Mouse (Mus musculus) thymus, adult 2 months (tissue): ENCODE results near the gene Dglucy. TPM values are rescaled to one million over a fixed set of nuclear protein-coding genes. Genes with fewer than 3 reads are reported as not detected.

ENCODE experiments used
- DNase-seq: peaks from one replicate; pipeline ENCODE4 v3.0.0; 2021
- H3K27ac ChIP-seq: fragments of 200-500 bp; 2 replicates; pipeline ENCODE4 v1.5.1; 2012; ENCODE audit warnings: low read length, control low read depth; ENCODE audit not compliant: control insufficient read depth, insufficient read depth
- H3K27me3 ChIP-seq: fragments of 200-500 bp; 2 replicates; pipeline ENCODE4 v1.6.1; 2012; ENCODE audit warnings: mild to moderate bottlenecking, low read length, moderate library complexity, mixed read lengths; ENCODE audit not compliant: control insufficient read depth, insufficient read depth
- H3K36me3 ChIP-seq: fragments of 200-500 bp; 2 replicates; pipeline ENCODE4 v1.6.1; 2012; ENCODE audit warnings: mild to moderate bottlenecking, low read length, moderate library complexity; ENCODE audit not compliant: control insufficient read depth, insufficient read depth
- H3K4me1 ChIP-seq: fragments of 200-500 bp; replicated peaks from 2 replicates; pipeline ENCODE4 v1.6.1; 2012; ENCODE audit warnings: low read length; ENCODE audit not compliant: control insufficient read depth, insufficient read depth
- H3K4me3 ChIP-seq: fragments of 200-500 bp; 2 replicates; pipeline ENCODE4 v1.5.1; 2012; ENCODE audit warnings: mild to moderate bottlenecking, low read length, control low read depth, moderate library complexity; ENCODE audit not compliant: control insufficient read depth, insufficient read depth
- CTCF ChIP-seq: fragments of 200-500 bp; IDR thresholded peaks from 2 replicates; pipeline ENCODE4 v1.5.1; 2012; ENCODE audit warnings: mild to moderate bottlenecking, control low read depth, low read length, moderate library complexity, borderline replicate concordance; ENCODE audit not compliant: control insufficient read depth, poor library complexity, insufficient read depth; ENCODE audit errors: extremely low read depth
- POLR2A ChIP-seq: fragments of 200-500 bp; IDR thresholded peaks from 2 replicates; pipeline ENCODE4 v1.6.1; 2012; ENCODE audit warnings: mild to moderate bottlenecking, low read length, control low read depth, moderate library complexity; ENCODE audit not compliant: control insufficient read depth, poor library complexity, insufficient read depth; ENCODE audit errors: extremely low read depth
- WGBS: fragments of 180-500 bp; shearing (Covaris S2); methylation state at CpG from one replicate; pipeline ENCODE4 v1.1.7; 2018; 5-methylcytosine and 5-hydroxymethylcytosine counted together
- polyA plus RNA-seq: library from polyadenylated mRNA; depleted of rRNA; stranded (reverse); fragments of >200 nt; gene quantifications from 2 replicates; pipeline ENCODE4 v1.2.3, GENCODE M21; 2012

Gene Dglucy
- polyA plus RNA-seq, 1 experiment: 8.6 TPM

DNA sequence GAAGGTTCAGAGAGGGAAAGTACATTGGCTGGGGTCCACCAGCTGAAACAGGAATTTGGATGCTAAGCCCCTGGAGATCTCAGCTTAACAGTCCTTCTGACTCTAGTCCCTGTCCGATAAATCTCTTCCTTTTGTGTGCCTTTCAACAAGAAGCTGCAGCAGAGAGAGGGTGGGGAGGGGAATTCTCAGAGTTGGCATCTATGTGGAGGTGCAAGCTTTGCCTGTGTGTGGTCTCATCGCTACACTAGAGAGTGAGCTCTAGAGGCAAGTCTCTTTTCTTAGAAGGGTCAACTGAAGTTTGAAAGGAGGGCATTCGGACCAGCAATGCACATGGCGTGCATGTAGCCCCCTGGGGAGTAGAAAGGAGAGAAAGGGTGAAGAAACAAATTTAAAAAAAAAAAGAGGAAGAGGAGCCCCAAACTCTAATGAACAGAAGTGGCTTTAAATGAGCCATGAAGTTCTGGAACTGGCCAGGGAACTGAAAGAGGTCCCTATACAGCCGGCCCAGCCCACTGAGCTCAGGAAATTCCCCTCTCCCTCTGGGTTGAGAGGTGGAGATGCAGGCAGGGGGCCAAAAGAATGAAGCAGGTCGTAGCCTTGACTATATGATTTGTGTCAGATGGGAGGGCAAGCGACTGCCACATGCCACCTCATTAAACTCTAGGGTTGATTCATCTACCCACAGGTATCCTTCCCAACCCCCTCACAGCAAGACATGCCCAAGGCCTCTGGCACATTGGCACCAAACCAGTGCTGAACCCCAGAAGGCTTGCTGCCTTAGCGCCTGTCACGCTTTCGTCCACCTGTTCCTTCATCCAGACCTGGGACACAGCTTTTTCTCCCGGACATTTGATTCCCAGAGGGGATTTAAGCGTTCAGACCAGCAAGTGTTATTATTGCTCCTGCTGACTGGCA, 119.1 kb downstream of the Dglucy start:
- Histone ChIP-seq H3K36me3 (no peaks in the 10 kb centered on the region), H3K4me1 (peaks cover 33% of the 10 kb centered on the region), H3K27ac (no peak overlapping the region; the same call in 1 of the 2 replicates), H3K27me3 (peaks cover 6% of the 10 kb centered on the region; the same call in 1 of the 2 replicates), H3K4me3 (peak overlapping the region; percentile 1; the same call in 1 of the 2 replicates)
- DNase-seq: no peak
- TF ChIP-seq CTCF: no peak
- 56% methylated on average over 12 of the region's 12 CpGs for WGBS

DNA sequence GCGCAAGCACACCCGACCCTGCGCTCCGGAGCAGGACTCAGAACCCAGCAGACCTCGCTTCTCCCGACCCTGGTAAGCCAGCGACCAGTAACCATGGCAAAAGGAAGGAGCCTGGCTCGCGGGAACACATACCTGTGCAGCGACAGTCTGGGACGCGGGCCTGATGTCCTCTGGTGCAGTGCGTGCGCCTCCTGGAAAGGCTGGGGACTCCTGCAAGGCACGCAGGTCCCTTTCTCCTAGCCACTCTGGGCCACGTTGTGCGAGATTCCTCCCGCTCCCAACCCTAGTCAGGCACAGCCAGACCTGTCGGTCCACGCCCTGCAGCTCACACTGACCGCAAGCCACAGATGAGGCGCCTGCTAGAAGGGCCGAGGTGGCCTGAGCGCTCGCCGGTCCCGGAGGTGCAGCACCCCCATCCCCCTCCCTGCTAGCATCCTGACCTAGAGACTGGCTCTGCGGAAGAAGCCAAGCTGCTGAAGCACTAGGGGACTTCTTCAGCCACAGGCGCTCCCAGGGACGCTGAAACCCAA, 120.3 kb downstream of the Dglucy start:
- TF ChIP-seq POLR2A (no peak), CTCF (no peak)
- WGBS: 3% methylated on average over 30 of the region's 30 CpGs
- H3K27ac ChIP-seq: no peak overlapping the region
- peaks cover 6% of the 10 kb centered on the region; the same call in 1 of the 2 replicates for H3K27me3 ChIP-seq
- peak overlapping the region; percentile 42 for H3K4me3 ChIP-seq
- H3K36me3 ChIP-seq: no peaks in the 10 kb centered on the region
- peaks cover 41% of the 10 kb centered on the region for H3K4me1 ChIP-seq
- DNase-seq: no peak

DNA sequence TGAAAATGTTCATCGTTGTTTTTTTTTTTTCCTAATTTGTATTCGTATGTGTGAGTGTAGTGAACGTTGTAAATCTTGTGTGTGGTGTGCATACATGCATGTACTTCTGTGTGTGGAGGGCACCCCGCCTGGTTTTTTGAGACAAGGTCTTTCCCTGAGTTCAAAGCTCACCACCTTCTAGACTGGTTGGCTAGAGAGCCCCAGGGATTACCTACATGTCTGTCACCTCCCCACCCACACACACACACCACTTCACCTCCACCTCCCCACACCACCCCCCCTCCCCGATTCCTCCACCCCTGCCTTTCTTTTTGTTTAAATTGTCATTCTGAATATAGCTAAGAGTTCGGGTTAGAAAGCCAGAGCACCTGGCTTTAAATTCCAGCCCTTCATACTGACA, 122.0 kb downstream of the Dglucy start:
- Histone ChIP-seq H3K27ac (no peak overlapping the region), H3K36me3 (no peaks in the 10 kb centered on the region), H3K27me3 (peaks cover 6% of the 10 kb centered on the region; the same call in 1 of the 2 replicates), H3K4me3 (no peak overlapping the region), H3K4me1 (peaks cover 32% of the 10 kb centered on the region)
- no peak for TF ChIP-seq CTCF
- no peak for TF ChIP-seq POLR2A
- 72% methylated on average over 6 of the region's 6 CpGs for WGBS
- DNase-seq: no peak

DNA sequence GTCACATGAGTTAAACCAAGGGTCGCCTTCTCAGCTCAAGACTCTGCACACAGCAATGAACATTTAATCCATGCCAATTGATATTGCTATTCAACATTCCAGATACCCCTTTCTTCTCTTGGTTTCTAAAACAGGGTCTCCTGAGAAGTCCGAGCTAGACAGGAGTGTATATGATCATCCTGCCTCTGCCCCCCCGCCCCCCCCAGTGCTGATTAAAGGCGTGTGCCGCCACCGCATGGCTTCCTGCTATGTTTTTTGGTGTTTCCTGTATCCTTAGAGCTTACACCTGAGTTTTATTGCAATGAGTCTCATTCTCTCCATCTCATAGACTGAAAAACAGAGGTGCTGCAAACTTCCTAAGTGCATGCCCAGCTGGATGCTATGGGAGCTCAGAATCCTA, 122.5 kb downstream of the Dglucy start:
- WGBS: 19% methylated on average over 6 of the region's 6 CpGs
- H3K27me3 ChIP-seq: peaks cover 6% of the 10 kb centered on the region; the same call in 1 of the 2 replicates

DNA sequence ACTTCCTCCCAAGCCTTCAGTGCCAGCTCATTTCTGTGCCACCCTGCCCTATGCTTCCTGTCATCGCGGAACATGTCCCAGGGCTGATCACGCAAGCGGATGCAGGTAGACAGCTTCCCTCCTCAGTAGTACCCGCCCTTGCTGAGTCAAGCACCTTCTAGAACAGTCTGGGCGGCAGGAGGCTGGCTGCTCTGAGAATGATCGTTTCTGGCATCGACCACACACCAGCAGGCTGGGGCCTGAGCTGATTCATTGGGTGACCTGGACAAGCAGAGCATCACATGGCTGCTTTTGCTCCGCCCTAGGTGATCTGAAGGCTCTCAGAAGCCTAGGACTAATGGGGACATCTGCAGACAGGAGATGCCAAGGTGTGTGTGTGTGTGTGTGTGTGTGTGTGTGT, 124.9 kb downstream of the Dglucy start:
- peak; percentile 67 for DNase-seq
- Histone ChIP-seq H3K27me3 (peaks cover 6% of the 10 kb centered on the region; the same call in 1 of the 2 replicates), H3K36me3 (no peaks in the 10 kb centered on the region), H3K4me3 (no peak overlapping the region), H3K27ac (no peak overlapping the region), H3K4me1 (peaks cover 46% of the 10 kb centered on the region)
- 64% methylated on average over 9 of the region's 9 CpGs for WGBS
- TF ChIP-seq POLR2A: no peak
- TF ChIP-seq CTCF: no peak

More for the DNA sequence above, 122.5 kb downstream of the Dglucy start:
- TF ChIP-seq POLR2A: no peak
- no peak for TF ChIP-seq CTCF
- Histone ChIP-seq H3K27ac (no peak overlapping the region; the same call in 1 of the 2 replicates), H3K4me1 (peaks cover 30% of the 10 kb centered on the region), H3K36me3 (no peaks in the 10 kb centered on the region), H3K4me3 (no peak overlapping the region)
- no peak for DNase-seq

DNA sequence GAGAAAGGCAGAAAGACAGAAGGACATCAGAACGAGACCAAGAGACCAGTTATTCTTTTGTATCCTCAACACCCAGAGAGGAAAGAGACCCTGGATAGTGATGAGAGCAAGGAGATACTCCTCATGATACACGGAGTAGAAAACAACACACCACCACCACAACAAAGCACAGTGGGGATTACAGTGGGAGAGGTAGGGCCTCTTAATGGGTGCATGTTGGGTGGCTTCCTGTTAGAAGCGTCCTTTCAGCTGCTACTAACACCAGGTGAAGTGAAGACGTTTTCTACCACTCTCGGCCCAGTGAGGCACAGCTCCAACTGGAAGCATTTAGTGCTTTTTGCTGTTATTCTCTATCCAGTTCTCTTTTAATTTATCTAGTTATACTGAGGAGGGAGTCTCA, 128.0 kb downstream of the Dglucy start:
- H3K4me1 ChIP-seq: peaks cover 30% of the 10 kb centered on the region
- no peak for TF ChIP-seq CTCF
- no peak for TF ChIP-seq POLR2A
- 16% methylated on average over 5 of the region's 5 CpGs for WGBS
- H3K27ac ChIP-seq: no peak overlapping the region
- DNase-seq: no peak
- no peak overlapping the region for H3K4me3 ChIP-seq
- H3K27me3 ChIP-seq: no peaks in the 10 kb centered on the region; the same call in 1 of the 2 replicates
- H3K36me3 ChIP-seq: no peaks in the 10 kb centered on the region
